Mouse (Mus musculus) MEL (cell line): Measurements from ENCODE around the gene Fam83g. TPM values are rescaled to one million over a fixed set of nuclear protein-coding genes. Genes with fewer than 3 reads are reported as not detected.

Experiments
- DNase-seq: peaks from one replicate; pipeline ENCODE4 v3.0.0; 2011; ENCODE audit warnings: low read depth, low spot score
- H3K27ac ChIP-seq: 2 replicates; pipeline ENCODE4 v1.5.1; 2012; ENCODE audit warnings: low read depth, mild to moderate bottlenecking, control low read depth, low read length, moderate library complexity; ENCODE audit not compliant: control insufficient read depth
- H3K27me3 ChIP-seq, 2 experiments: fragments of 150-350 bp in 1 of 2; sonication (generic) in 1 of 2; 2 replicates each; pipeline ENCODE4 v1.6.1; 2012; ENCODE audit warnings: low read length in 2 of 2, mild to moderate bottlenecking in 2 of 2, improper control_type of control experiment in 1 of 2, moderate library complexity in 1 of 2; ENCODE audit not compliant: insufficient read depth in 2 of 2, control insufficient read depth in 1 of 2
- H3K36me3 ChIP-seq, 2 experiments: 2 replicates each; pipeline ENCODE4 v1.6.1; 2012 to 2014; ENCODE audit warnings: low read length in 2 of 2, improper control_type of control experiment in 1 of 2, inconsistent platforms in 1 of 2, mild to moderate bottlenecking in 1 of 2; ENCODE audit not compliant: insufficient read depth in 2 of 2, control insufficient read depth in 1 of 2
- H3K4me1 ChIP-seq, 2 experiments: fragments of 150-350 bp in 1 of 2; sonication (generic) in 1 of 2; 2 replicates each; pipeline ENCODE4 v1.6.1; 2012; ENCODE audit warnings: low read length in 2 of 2, improper control_type of control experiment in 1 of 2, mild to moderate bottlenecking in 1 of 2; ENCODE audit not compliant: insufficient read depth in 2 of 2, control insufficient read depth in 1 of 2
- H3K4me3 ChIP-seq, 2 experiments: fragments of 150-350 bp in 1 of 2; sonication (generic) in 1 of 2; 2 replicates each; pipeline ENCODE4 v1.5.1; 2012; ENCODE audit warnings: low read depth in 2 of 2, low read length in 2 of 2, mild to moderate bottlenecking in 2 of 2, moderate library complexity in 2 of 2, control low read depth in 1 of 2, improper control_type of control experiment in 1 of 2; ENCODE audit not compliant: control insufficient read depth in 1 of 2, insufficient read depth in 1 of 2
- H3K79me2 ChIP-seq: 2 replicates; pipeline ENCODE4 v1.6.1; 2012; ENCODE audit warnings: mild to moderate bottlenecking, low read length, moderate library complexity; ENCODE audit not compliant: control insufficient read depth, poor library complexity, insufficient read depth
- H3K9ac ChIP-seq: 2 replicates; pipeline ENCODE4 v1.6.1; 2012; ENCODE audit warnings: low read depth, mild to moderate bottlenecking, control low read depth, low read length, moderate library complexity; ENCODE audit not compliant: control insufficient read depth, poor library complexity, severe bottlenecking
- H3K9me3 ChIP-seq: fragments of 150-350 bp; sonication (generic); replicated peaks from 2 replicates; pipeline ENCODE4 v1.6.1; 2012; ENCODE audit warnings: mild to moderate bottlenecking, low read length, improper control_type of control experiment, moderate library complexity; ENCODE audit not compliant: insufficient read depth
- CTCF ChIP-seq, 3 experiments: IDR thresholded peaks in 2 of 3; conservative IDR thresholded peaks in 1 of 3; 2 replicates each; pipeline ENCODE4 v1.5.1; 2011 to 2012; ENCODE audit warnings: low read length in 3 of 3, low read depth in 2 of 3, mild to moderate bottlenecking in 2 of 3, improper control_type of control experiment in 1 of 3, inconsistent platforms in 1 of 3, mixed read lengths in 1 of 3, moderate library complexity in 1 of 3; ENCODE audit not compliant: control insufficient read depth in 1 of 3, insufficient read depth in 1 of 3, poor library complexity in 1 of 3, severe bottlenecking in 1 of 3
- ELF1 ChIP-seq: IDR thresholded peaks from 2 replicates; pipeline ENCODE4 v1.6.1; 2014; ENCODE audit warnings: low read depth, mild to moderate bottlenecking, inconsistent platforms, low read length, improper control_type of control experiment, moderate library complexity
- GABPA ChIP-seq: IDR thresholded peaks from 2 replicates; pipeline ENCODE4 v1.6.1; 2012; ENCODE audit warnings: low read depth, mild to moderate bottlenecking, inconsistent platforms, low read length, improper control_type of control experiment, moderate library complexity
- GATA1 ChIP-seq: IDR thresholded peaks from 2 replicates; pipeline ENCODE4 v1.6.1; 2011; ENCODE audit warnings: low read depth, low read length, improper control_type of control experiment
- MAFK ChIP-seq: IDR thresholded peaks from 2 replicates; pipeline ENCODE4 v1.6.1; 2011; ENCODE audit warnings: low read depth, mild to moderate bottlenecking, low read length, improper control_type of control experiment, borderline replicate concordance
- MAX ChIP-seq: IDR thresholded peaks from 2 replicates; pipeline ENCODE4 v1.6.1; 2011; ENCODE audit warnings: low read length, improper control_type of control experiment
- MEF2A ChIP-seq: IDR thresholded peaks from 2 replicates; pipeline ENCODE4 v1.6.1; 2014; ENCODE audit warnings: low read depth, mild to moderate bottlenecking, inconsistent platforms, low read length, improper control_type of control experiment; ENCODE audit not compliant: poor library complexity, insufficient replicate concordance, severe bottlenecking; ENCODE audit errors: extremely low read depth
- MYB ChIP-seq: IDR thresholded peaks from 2 replicates; pipeline ENCODE4 v1.6.1; 2011; ENCODE audit warnings: mild to moderate bottlenecking, low read depth, low read length, improper control_type of control experiment
- POLR2A ChIP-seq, 2 experiments: IDR thresholded peaks; 2 replicates each; pipeline ENCODE4 v1.6.1; 2011 to 2012; ENCODE audit warnings: low read length in 2 of 2, mild to moderate bottlenecking in 2 of 2, control low read depth in 1 of 2, improper control_type of control experiment in 1 of 2, low read depth in 1 of 2, moderate library complexity in 1 of 2; ENCODE audit not compliant: control insufficient read depth in 1 of 2, insufficient read depth in 1 of 2, poor library complexity in 1 of 2
- POLR2AphosphoS2 ChIP-seq: IDR thresholded peaks from 2 replicates; pipeline ENCODE4 v1.6.1; 2011; ENCODE audit warnings: low read length, improper control_type of control experiment
- RAD21 ChIP-seq: IDR thresholded peaks from 2 replicates; pipeline ENCODE4 v1.6.1; 2011; ENCODE audit warnings: mild to moderate bottlenecking, low read depth, low read length, improper control_type of control experiment
- RCOR1 ChIP-seq: IDR thresholded peaks from 2 replicates; pipeline ENCODE4 v1.6.1; 2012; ENCODE audit warnings: low read depth, mild to moderate bottlenecking, inconsistent platforms, low read length, improper control_type of control experiment
- TBP ChIP-seq: IDR thresholded peaks from 2 replicates; pipeline ENCODE4 v1.8.0; 2011; ENCODE audit warnings: low read depth, low read length, improper control_type of control experiment
- UBTF ChIP-seq: IDR thresholded peaks from 2 replicates; pipeline ENCODE4 v1.6.1; 2012; ENCODE audit warnings: low read depth, mild to moderate bottlenecking, inconsistent platforms, low read length, improper control_type of control experiment, moderate library complexity, borderline replicate concordance; ENCODE audit not compliant: insufficient read depth
- USF1 ChIP-seq: IDR thresholded peaks from 2 replicates; pipeline ENCODE4 v1.6.1; 2014; ENCODE audit warnings: low read depth, mild to moderate bottlenecking, inconsistent platforms, low read length, improper control_type of control experiment, moderate library complexity
- USF2 ChIP-seq, 2 experiments: IDR thresholded peaks; 2 replicates each; pipeline ENCODE4 v1.6.1; 2011 to 2012; ENCODE audit warnings: improper control_type of control experiment in 2 of 2, low read length in 2 of 2, borderline replicate concordance in 1 of 2, inconsistent platforms in 1 of 2, low read depth in 1 of 2, mild to moderate bottlenecking in 1 of 2; ENCODE audit not compliant: insufficient read depth in 1 of 2
- ZKSCAN1 ChIP-seq: IDR thresholded peaks from 2 replicates; pipeline ENCODE4 v1.6.1; 2012; ENCODE audit warnings: low read depth, mild to moderate bottlenecking, inconsistent platforms, low read length, improper control_type of control experiment, moderate library complexity
- polyA plus RNA-seq, 2 experiments: library from polyadenylated mRNA; stranded (reverse) in 1 of 2; unstranded in 1 of 2; fragments of >175 nt in 1 of 2; fragments of >200 nt in 1 of 2; gene quantifications; 2 replicates each; pipeline versions ENCODE4 v1.2.1 to v1.2.4; 2012; ENCODE audit warnings: low replicate concordance in 2 of 2, low read depth in 1 of 2; ENCODE audit not compliant: insufficient read length in 2 of 2, insufficient read depth in 1 of 2, missing spikeins in 1 of 2
- total RNA-seq: library from RNA; depleted of rRNA; stranded (reverse); fragments of 300-350 nt; gene quantifications from 2 replicates; pipeline ENCODE4 v1.2.3, GENCODE M21; 2012

The Fam83g gene
- total and polyA plus RNA-seq, 3 experiments: 5.4 to 9.7 TPM; not detected in 1

GRCm38 (mm10) chr11:61655649-61656048 is 28.2 kb upstream of the Fam83g start:
- H3K27me3 ChIP-seq: no peaks in the 10 kb centered on the region
- no peaks in the 10 kb centered on the region for H3K9me3 ChIP-seq
- no peak overlapping the region for H3K9ac ChIP-seq
- DNase-seq: no peak
- no peak overlapping the region for H3K27ac ChIP-seq
- no peaks in the 10 kb centered on the region for H3K79me2 ChIP-seq
- peaks cover 0 to 8% of the 10 kb centered on the region in 2 experiments; a peak in 2 of 4 replicates for H3K4me1 ChIP-seq
- H3K4me3 ChIP-seq: no peak overlapping the region
- TF ChIP-seq MEF2A: no peak
- H3K36me3 ChIP-seq: no peaks in the 10 kb centered on the region

GRCm38 (mm10) chr11:61656148-61656850 is 27.6 kb upstream of the Fam83g start:
- Histone ChIP-seq H3K4me1 (peaks cover 0 to 8% of the 10 kb centered on the region in 2 experiments; a peak in 2 of 4 replicates), H3K27ac (no peak overlapping the region), H3K36me3 (no peaks in the 10 kb centered on the region), H3K9me3 (no peaks in the 10 kb centered on the region), H3K9ac (no peak overlapping the region), H3K79me2 (no peaks in the 10 kb centered on the region), H3K4me3 (no peak overlapping the region), H3K27me3 (no peaks in the 10 kb centered on the region)
- DNase-seq: no peak
- no peak for TF ChIP-seq POLR2AphosphoS2
- TF ChIP-seq MYB: no peak
- no peak for TF ChIP-seq GABPA
- TF ChIP-seq USF1: no peak

- no peaks in the 10 kb centered on the region for H3K79me2 ChIP-seq
- no peak overlapping the region for H3K9ac ChIP-seq
- H3K36me3 ChIP-seq: no peaks in the 10 kb centered on the region
- no peak overlapping the region for H3K4me3 ChIP-seq
- H3K27me3 ChIP-seq: no peaks in the 10 kb centered on the region
- no peak overlapping the region for H3K27ac ChIP-seq
- no peak for DNase-seq
- TF ChIP-seq USF2 (IDR thresholded peaks at IDR 0.05; ENCODE audit: borderline replicate concordance in 1 of 2, insufficient read depth in 1 of 2, low read depth in 1 of 2, low read length in 2 of 2): no peak
- no peak for TF ChIP-seq RCOR1
- no peak for TF ChIP-seq MAX
- TF ChIP-seq TBP: no peak
- no peak for TF ChIP-seq CTCF (IDR thresholded peaks at IDR 0.05 in 2 of 3, conservative IDR thresholded peaks at IDR 0.05 in 1 of 3; ENCODE audit: control insufficient read depth in 1 of 3, insufficient read depth in 1 of 3, low read depth in 2 of 3, low read length in 3 of 3, poor library complexity in 1 of 3, severe bottlenecking in 1 of 3)
- TF ChIP-seq MAFK: no peak
- TF ChIP-seq POLR2A (IDR thresholded peaks at IDR 0.05; ENCODE audit: control insufficient read depth in 1 of 2, insufficient read depth in 1 of 2, low read depth in 1 of 2, low read length in 2 of 2, poor library complexity in 1 of 2): no peak
- no peak for TF ChIP-seq GATA1
- TF ChIP-seq ZKSCAN1: no peak
- no peak for TF ChIP-seq RAD21
- TF ChIP-seq USF1: no peak
- no peak for TF ChIP-seq ELF1
- TF ChIP-seq UBTF: no peak
- H3K4me1 ChIP-seq: peaks cover 0 to 8% of the 10 kb centered on the region in 2 experiments; a peak in 2 of 4 replicates
- H3K9me3 ChIP-seq: no peaks in the 10 kb centered on the region
Measured at GRCm38 (mm10) chr11:61657432-61657831, 26.5 kb upstream of the Fam83g start.
